Mouse (Mus musculus) thymus, adult 2 months (tissue): ENCODE data around the gene Tstd1.

Experiments used
- CTCF ChIP-seq: fragments of 200-500 bp; IDR thresholded peaks from 2 replicates; pipeline ENCODE4 v1.5.1; 2012; ENCODE audit warnings: mild to moderate bottlenecking, control low read depth, low read length, moderate library complexity, borderline replicate concordance; ENCODE audit not compliant: control insufficient read depth, poor library complexity, insufficient read depth; ENCODE audit errors: extremely low read depth
- POLR2A ChIP-seq: fragments of 200-500 bp; IDR thresholded peaks from 2 replicates; pipeline ENCODE4 v1.6.1; 2012; ENCODE audit warnings: mild to moderate bottlenecking, low read length, control low read depth, moderate library complexity; ENCODE audit not compliant: control insufficient read depth, poor library complexity, insufficient read depth; ENCODE audit errors: extremely low read depth

DNA sequence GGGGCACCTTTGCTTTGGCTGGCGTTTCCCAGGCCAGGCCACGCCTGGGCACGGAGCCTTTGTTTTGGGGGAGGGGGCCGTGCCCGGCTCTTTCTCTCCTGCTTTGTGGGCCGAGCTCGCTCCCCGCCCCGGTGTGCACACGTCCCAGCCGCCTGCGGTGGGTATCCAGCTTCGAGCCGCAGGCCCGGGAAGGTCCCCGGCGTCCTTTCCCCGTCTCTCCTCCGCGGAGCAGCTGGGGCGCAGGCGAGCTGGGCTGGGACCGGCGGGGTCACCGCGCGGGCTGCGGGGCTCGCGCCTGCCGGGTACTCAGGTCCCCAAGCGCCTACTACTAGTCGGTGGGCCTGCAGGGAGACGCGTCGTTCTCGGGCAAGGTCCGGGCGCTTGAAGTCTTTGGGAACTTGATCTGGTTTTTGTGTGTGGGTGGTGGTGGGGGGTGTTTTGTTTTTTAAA, 7.2 kb upstream of the Tstd1 start:
- no peak for TF ChIP-seq CTCF
- no peak for TF ChIP-seq POLR2A
